Mouse (Mus musculus): ENCODE data around the gene Rbm20. TPM values are rescaled to one million over a fixed set of nuclear protein-coding genes. Genes with fewer than 3 reads are reported as not detected.
"Not testable (repeated sequence)": the region's sequence is repeated elsewhere in the genome, so short reads cannot be mapped to it uniquely, and the experiment has no call there.

Gene Rbm20
- total RNA-seq, 2 experiments from 2014 or later = 175 to 184 TPM

DNA sequence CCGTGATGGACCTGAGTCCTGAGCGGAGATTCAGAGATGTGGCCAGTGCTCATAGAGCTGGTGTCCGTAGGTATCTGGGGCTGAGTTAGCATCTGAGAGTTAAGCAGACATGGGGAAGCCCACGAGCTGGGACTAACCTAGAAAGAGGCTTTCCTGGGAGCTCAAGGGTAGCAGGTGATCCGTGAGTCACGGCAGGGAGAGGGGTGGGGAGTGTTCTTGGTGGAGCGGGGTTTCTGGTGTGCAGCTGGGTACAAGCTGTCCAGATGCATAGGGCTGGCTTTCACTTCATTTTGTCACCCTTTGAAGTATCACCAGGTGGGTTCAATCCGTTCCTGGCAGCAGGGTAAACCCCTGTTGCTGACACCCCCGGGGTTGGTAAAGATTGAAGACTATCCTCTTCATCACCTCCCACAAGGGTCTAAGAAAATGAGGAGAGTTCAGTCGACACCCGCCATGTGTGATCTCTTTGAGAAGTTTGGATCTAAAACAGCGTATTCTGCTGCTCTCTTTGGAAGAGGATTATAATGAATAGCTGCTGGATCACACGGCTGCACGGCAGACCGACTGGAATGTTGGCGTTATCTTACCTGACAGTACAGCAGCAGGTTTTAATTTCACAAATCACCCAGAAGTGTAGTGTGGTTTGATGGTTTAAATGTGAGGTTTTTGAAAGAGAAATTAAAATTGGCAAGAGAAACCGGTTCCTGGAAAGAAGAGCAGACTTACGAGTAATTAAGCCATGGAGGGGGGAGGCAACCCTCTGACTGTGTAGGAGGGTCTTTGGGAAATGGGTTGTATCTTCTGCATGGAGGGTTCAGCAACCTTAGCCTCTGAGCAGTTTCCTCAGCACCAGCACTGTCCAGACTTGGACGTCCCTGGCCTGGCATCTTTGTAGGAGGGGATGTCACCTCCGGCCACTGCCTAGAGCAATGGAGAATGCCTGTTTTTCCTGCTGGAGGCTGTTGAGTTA, 114.9 kb downstream of the Rbm20 start:
- DNase-seq = no peak

DNA sequence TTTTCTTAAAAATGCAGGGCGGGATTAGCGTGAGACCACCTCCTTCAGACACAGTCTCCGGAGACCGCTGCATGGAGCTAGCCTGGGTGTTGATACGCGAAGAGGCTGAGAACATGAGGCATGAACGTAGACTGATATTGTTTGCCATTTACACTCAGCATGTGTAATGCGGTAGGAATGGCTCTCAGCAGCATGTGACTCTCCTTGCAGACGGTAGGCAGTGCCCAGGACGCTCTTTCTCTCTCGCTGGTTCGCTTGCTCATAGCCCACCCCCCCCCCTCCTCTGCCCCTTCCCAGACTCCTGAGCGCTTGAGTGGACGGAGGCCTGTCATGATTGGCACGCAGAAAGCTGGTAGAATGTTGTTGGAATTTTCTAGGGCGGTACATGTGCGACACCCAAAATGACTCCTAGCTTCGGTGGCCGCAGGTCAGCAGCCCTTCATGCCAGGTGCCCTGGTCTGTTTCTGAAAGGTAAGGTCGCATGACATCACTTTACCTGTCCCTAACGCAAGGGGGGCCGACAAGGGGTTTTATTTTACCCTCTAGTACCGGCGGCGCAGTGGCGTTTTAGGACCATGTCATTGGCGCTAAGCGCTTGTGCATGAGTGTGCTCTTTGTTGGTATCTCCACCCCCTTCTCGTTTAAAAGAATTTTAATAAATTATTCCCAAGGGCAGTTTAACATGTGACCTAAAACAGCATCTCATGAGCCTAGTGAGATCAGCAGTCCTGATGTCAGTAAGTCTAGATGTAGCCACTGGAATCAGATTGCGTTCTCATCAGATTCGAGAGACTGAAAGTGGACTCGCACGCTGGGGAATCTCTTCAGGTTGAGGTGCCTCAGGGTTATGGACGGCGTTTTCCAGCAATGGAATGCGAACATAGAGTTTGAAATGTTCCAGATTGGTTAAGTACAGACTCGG, 116.1 kb downstream of the Rbm20 start:
- peak; percentile 64 to 74 for DNase-seq

DNA sequence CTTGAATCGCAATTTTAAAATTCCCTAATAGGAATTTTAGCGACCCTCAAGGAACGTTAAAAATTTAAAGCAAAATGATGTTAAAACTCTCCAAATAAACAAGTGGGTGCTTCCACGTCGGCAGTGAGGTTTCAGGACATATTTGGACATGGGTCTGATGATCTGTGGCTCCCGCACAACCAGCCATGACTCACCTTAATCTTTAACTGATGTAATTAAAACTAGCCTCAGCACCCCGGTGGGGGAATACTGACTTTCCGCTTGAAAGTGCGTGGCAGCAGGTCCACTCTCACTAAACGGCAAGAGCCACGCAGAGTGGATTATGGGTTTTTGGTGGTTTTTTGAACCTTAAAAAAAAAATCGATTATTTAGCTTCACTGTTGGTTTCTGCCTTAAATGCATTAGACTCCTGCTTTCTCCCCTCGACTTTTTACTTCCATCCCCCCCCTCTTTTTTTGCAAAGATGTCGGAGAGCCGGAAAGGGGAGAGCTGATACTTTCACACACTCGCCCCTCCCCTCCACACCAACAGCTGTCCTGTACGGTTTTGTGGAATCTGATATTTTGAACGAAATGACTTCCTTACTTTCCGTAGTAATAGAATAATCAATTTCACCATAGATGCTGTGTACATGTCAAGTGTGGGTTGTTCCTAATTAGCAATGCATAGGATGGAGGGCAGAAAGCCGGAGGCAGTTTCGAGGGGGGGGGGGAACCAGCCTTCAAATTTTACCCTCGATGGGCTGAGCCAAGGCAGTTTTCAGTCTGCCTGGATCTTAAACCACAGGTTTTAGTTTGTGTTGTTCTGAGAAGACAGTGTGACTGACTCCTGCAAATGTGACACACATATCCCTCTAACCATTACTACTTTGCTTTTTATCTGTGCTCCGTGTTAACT, 117.1 kb downstream of the Rbm20 start:
- no peak for DNase-seq

DNA sequence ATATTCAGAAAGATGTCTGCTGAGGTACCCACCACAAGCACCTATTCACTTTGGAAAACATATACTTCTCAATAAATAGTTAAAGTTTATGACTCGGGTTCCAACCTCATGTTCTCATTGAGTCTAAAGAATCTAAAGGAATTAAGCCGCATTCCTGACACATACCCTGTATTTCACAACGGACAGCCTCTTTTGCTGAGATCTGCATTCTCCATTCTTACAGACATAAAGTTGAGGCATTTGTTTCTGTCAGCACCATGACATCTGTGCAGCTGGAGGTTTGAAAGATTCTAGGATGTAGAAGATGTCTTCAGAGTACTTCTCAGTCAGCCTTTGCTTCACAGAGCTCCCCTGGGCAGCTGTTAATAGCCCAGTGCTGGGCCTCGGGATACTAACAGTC, 117.9 kb downstream of the Rbm20 start:
- no peak for DNase-seq

DNA sequence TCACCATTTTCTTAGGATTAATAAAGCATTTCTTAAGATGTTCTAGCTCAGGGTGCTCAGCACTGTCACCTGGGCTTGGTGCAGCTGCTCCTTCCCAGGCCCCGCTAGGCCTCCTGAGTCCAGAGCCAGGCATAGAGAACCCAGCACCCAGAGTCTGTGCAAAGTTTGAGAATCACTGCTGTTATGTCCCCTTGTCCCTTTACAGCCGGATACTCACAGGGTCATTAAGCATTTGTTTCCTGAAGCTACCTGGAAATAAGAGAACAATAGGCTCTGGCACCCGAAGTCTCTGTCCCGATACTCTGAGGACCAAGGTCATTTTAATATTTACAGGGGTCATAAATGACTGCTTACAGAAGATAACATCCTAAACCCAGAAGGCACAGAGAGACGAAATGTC, 118.9 kb downstream of the Rbm20 start:
- no peak for DNase-seq

DNA sequence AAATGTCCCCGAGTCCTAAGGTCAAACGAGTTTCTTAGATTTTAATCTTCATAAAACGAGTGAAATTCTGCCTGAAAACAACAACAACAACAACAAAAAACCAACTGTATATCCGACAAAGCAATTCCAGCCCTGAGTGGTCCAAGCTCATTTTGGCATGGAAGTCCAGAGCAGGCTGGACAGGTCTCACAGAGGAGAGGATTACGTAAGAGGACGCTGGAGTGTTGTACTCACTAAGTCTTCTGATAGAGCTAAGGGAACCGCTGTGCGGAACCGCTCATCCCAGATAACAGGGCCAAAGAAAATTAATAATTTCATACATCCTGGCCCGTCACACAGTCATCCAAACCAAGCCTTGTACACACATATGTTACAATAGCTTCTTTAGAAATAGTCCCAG, 120.7 kb downstream of the Rbm20 start:
- peak in 1 of 2 experiments; percentile 65 for DNase-seq

DNA sequence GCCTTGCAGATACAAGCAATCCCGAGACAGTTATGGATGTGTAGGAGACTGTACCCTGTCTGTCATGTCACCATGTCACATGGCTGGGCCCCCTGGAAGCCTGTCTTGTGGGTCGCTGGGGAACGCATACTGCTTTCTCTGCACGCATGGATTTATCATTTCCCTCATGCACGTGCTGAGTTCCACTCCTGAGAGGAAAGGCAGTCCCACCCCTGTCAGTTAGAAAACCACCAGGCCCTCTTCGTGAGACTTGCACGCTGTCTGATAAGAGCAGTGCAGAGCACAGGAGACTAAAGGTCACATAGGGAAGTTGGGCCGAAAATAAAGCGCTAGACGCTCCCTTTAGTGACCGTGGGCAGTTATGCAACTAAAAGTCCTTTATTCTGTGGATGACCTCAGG, 122.8 kb downstream of the Rbm20 start:
- DNase-seq = peak in 1 of 2 experiments; percentile 55

DNA sequence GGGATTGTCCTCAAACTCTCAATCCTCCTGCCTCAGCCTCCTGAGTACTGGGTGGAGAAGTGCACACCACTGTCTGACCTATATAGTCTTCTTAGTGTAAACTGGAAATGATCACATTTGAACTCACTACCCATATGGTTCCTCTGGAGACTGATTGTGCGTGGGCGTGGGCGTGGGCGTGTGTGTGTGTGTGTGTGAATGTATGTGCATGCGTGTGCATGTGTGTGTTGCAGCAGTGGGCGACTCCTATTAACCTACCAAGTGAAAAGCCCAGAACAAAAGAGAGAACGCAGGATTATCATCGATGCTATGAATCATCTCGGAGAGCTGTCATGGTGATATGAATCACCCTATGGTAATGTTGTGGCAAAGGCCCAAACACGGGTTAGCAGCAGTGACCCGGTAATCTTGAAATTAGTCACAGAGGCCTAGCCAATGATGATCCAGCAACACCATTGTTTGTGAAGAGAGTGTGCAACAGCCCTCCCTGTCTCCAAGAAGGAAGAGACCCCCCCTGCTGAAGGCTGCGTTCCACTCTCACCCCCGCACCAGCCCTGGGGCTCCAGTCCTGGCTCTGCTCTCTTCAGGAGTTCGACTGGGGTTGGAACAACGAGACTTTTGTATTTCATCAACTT, 123.4 kb downstream of the Rbm20 start:
- no peak for DNase-seq

DNA sequence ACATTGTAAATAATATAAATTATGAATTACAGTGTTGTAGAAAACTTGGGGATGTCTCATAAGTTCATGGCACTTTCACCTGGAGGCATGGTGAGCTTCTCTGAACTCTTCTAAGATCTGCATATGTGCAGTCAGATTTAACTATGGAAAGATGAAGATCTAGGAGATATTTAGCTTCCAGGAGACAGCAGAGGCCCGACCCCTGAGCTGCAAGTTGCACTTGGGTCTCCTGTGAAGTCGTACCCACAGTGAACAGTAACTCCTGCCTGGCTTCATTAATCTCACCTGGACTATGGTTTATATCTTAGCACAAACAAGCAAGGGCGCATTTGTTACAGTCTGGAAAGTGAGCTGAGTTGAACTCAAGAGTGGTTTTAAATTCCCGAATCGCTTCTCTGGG, 124.3 kb downstream of the Rbm20 start:
- no peak for DNase-seq

DNA sequence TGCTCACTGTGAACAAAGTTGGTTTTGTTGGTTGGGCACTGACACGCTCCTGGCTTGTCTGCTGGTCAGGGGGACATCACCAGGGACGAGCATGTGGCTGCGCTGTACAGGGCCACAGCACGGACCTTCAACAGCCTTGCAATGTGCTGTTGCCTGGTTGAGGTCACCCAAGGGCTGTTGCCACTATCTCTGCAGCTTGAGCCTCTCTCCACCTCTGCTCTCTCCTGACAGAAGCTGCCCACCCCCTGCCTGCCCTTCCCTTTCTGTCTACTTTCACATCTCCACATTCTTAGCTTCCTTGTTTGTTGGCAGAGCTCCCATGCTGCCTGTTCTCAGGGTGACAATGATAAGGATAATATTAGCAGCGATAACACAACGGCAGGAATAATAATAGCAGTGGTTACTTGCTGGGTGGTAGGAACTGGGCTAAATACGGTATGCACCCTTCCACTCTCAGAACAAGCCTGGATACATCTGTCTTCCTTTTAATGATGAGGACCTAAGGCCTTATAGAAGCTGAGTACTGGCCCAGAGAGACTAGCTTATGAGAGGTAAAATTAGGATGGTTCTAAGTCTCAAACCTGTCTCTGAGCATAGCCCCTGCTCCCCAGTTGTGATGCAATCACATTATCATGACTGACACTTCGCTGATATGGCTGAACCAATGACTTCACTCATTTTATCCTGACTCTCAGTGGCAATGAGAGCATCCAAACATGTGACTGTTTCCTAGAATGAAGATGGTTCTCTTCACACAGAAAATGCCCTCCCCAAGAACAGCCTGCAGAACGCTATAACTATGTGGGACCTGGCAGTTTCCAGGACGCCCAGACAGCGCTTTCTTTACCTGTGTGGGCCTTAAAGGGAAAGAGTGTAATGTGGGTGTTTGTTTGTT, 124.9 kb downstream of the Rbm20 start:
- peak; percentile 75 to 84 for DNase-seq

DNA sequence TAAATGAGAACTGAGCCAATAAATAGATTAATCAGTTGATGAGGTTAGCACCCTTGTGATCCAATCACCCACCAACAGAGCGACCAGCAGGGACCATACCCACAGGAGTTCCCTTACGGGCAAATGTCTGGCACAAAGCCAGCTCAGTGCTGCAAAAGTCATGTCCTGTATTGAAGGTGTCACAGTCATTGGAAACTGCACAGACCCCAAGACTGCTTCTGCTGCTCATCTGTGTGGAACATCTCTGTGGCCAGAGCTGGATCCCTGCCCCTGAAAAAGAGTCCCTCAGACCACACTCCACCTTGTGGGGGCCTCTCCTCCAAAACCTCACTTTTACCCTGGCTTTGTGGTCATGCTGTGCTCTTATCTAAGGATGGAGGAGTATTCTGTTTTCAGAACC, 126.8 kb downstream of the Rbm20 start:
- DNase-seq = no peak

DNA sequence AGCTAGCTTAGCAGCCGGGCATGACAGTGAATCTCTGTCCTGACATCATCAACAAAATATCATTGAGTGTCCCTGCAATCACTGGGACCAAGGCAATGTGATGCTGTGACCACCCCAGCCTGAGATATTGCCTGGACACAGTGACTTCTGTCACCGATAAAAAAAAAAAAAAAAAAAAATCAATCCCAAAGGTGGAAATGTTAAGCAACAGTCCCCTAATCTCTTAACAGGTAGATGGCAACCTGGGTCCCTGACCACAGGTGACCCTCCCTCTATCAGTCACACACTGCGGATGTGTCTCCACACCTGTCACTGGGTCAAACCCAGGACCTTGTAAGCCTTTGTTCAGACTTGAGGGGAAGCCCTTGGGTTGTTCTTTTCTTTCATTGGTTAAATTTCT, 128.0 kb downstream of the Rbm20 start:
- DNase-seq = no peak

DNA sequence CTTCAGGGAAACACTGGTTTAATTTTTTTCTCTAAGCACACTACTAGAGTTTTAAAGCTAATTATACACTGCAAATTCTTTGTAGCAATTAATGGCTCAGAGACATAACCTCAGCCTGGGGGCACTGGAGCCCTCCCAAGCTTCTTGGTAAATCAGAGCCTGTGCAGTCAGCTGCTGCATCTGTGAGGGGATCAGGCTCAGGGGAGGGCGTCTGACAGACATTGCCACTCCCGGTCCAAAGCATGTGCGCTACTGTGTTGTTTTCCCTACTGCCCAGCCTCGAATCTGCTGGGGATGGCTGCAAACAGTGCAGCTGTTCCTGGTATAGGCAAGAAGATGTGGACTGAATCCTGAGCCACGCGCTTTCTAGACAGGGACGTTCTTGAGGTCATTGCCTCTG, 129.0 kb downstream of the Rbm20 start:
- DNase-seq = no peak

DNA sequence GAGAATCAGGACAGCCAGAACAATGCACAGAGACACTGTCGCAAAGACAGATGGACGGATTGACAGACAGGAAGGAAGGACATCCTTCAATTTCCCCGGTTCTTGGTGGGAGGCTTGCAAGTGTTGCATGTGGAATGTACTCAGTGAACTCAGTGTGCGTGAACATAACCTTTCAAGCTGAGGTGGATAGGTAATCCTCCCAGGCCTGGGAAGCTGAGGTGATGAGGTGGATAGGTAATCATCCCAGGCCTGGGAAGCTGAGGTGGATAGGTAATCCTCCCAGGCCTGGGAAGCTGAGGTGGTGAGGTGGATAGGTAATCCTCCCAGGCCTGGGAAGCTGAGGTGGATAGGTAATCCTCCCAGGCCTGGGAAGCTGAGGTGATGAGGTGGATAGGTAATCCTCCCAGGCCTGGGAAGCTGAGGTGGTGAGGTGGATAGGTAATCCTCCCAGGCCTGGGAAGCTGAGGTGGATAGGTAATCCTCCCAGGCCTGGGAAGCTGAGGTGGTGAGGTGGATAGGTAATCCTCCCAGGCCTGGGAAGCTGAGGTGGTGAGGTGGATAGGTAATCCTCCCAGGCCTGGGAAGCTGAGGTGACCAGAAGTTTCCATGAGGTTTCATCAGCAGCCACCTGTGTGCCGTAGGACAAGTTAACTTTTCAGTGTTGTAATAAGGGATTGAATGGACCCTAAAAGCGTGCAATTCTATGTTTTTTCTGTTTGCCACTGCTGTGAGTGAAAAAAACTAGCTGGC, 129.6 kb downstream of the Rbm20 start:
- DNase-seq = not testable (repeated sequence)

DNA sequence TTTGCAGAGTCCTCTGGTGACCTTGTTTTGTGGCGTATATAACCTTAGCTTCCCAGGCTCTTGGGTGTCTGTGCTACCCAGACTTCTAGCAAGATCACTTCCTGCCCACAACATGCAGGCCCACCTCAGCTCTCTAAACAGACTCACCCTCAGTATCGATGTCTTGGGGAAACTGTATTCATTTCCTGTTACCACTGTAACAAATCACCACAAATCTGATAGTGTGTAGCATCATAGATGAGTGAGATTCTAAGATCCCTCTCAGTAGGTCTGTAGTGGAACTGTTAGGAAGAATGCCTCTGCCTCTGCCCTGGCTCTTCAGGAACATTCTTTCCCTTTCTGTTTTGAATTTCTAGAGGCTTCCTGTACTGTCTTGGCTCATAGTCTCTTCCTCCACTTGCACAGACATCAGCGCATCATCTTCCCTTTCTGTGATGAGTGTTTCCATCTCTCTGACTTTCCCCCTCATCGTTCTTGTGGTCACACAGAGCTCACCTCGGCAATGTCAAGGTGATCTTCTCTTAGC, 130.2 kb downstream of the Rbm20 start:
- no peak for DNase-seq

DNA sequence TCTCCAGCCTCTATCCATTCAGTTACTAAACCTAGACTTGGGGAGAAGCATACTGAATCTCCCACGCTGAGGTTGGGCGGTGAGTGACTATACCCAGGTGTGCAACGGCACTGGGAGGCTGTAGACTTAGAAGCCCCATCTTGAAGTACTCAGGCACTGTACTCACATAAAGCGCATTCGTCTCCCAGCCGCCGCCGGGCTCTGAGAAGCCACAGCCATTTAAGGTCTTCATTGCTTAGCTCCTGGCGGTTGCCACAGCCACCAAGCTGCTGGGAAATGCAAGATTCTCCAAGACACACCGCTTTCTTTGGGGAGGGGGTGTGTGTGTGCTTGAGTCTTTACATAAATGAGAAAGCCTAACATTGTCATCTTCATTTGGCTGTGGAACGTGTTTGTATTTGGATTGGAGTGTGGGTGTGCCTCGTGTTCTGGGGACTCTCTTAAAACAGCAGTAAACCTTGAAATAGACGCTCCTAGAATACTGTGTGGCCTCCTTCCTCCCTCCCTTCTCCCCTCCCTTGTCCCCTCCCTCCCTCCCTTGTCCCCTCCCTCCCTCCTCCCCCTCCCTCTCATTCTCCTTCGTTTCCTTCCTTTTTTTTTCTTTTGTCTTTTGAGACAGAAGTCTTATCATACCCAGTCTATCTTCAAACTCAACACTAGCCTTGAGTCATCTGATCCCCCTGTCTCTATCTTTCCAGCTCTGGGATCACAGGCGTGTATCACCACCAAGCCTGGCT, 131.1 kb downstream of the Rbm20 start:
- no peak for DNase-seq

DNA sequence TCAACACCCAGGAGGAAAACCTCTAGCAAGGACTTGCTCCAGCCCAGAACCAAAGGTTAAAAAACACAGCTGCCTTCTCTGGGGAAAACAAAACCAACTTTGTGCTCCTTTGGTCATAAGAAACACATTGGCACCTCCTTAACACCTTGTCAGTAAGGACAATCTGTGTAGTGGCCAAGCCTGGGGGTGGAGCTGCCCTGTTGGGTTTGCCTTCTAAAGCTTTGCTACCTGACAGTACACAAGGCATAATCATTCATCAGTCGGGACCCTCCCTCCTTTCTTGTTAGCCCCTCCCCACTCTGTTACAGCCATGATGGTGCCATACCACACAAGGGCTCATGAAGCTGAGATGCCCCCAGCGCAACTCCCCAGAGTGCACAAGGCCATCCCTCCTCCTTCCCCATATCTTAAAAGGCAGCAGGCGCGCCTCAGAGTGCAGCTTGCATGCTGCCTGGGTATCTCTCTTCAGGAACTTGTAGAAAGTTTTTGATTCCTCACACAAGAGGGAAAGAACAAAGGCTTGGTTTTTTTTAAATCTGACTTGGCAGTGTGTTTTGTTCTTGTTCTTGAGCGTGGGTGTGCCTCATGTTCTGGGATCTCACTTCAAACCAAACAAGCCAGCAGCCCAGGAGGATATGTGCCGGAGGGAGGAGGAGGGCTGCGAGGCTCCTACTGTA, 132.2 kb downstream of the Rbm20 start:
- peak in 1 of 2 experiments; percentile 70 for DNase-seq

DNA sequence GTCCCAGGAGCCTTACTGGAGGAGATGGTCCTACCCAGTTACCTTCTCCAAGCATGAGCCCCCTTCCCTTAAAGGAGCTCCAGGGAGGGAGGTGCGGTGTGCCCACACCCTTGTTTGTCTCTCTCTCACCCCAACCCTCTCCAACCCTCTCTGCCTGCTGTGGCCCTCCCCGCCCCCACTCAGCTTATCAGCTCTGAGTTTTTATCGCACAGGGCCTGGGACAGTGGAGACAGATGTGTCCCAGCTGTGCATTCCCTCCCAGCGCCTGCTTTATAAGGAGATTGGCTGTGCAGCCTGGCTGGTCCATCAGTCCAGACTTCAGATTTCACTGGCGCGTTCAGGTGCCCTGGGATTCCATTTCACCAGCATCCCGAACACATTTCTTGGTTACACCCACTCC, 132.9 kb downstream of the Rbm20 start:
- peak; percentile 72 to 74 for DNase-seq
